Mouse (Mus musculus): ENCODE results near the gene Nup62cl.

Gene Nup62cl

DNA sequence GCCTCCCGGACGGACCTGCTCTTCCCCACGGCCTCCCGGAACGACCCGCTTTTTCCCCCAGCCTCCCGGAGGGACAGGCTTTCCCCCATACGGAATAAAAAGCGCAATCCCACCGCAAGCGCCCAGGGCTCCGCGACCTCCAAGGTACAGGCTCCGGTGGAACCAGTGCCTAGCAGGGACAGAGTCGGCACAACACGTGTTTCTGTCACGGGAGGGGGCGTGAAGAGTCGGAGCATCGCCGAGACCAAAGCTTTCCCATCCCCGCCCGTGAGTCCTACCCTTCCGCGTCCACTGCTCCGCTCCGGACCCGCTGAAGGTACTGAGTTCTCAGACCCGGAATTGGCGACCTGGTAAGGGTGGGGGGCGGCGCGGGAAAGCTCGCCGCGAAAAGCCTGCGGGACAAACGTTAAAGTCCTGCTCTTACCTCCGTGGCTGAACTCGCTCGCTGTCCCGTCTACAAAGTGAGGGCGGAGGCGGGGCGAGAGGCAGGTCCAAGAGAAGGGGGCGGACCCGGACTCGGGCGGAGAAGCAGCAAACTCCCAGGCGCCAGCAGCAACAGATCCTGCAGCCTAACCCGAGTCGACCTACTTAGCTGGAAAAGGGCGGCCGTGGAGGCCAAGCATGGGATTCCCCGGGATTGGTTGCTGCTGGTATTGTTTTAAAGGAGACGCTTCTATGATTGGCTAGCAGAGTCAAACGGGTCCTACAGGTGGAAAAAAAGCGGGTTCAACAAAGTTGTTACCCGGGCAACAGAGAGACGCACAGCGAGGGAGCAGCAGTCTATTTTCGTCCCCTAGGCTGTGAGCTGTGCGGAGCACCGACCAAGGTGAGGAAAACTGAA is at the start of gene Nup62cl, which contains the start of gene Pih1h3b:
Gene Nup62cl (minus strand): TSS at position 578 of the 841 bp plus-strand sequence.
Gene Pih1h3b (plus strand): TSS at position 745 of the 841 bp plus-strand sequence.
- DNase-seq (ENCODE audit: low spot score in 2 of 2) = peak in 1 of 2 experiments; percentile 10

- DNase-seq (ENCODE audit: low spot score in 2 of 2) = no peak
Observed at GRCm38 (mm10) chrX:140094066-140094465, 31.6 kb upstream of the Nup62cl start.

GRCm38 (mm10) chrX:140082535-140082934 is 20.0 kb upstream of the Nup62cl start:
- DNase-seq (ENCODE audit: low spot score in 2 of 2) = no peak

DNA sequence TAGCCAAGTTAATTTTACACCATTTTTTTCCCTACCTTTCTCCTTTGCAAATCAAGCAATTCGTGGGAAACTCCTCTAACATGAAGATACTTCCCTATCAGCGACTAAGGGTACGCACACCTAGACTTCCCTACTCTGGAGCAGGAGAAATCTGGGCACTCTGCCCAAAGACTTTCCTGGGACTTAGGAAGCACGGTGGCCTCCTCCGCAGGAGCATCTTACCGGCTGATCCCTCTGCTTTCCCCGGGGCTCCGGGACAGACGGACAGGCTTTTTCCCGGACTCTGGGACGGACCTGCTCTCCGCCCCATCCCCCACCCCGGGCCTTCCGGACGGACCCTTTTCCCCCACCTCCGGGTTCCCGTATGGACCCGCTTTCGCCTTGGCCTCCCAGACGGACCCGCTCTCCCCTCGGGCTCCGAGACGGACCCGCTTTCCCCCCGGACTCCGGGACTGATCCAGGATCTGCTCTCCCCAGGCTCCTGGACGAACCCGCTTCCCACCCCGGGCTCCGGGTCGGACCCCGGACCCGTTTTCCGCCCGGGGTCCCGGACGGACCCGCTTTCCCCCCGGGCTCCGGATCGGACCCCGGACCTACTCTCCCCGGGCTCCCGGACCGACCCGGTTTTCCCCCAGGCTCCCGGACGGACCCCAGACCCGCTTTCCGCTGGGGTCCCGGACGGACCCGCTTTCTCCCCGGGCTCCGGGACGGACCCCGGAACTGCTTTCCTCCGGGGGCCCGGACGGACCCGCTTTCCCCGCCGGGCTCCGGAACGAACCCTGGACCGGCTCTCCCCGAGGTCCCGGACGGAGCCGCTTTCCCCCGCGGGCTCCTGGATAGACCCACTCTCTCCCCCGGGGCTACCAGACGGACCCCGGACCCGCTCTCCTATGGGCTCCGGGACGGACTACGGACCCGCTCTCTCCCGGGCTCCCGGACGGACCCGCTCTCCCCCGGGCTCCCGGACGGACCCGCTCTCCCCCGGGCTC is 1.3 kb downstream of the Nup62cl start:
- no peak for DNase-seq (ENCODE audit: low spot score in 2 of 2)

DNA sequence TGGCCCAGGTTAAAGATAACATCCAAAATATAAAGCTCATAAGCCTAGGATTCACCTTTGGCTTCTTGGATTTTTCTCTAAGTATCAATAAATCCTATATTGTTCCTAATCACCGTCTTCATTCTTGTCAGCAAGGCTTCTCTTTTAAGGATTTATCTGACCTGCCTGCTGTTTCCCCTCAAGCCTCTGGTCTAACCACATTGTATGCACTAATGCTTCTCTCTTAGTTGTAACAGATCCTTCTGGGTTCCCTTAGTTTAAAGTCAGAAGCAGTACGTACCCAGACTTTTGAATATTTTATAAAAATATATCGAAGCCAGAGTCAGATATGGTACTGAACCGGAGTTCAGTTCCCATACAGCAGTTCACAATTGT is 63.8 kb downstream of the Nup62cl start:
- DNase-seq (ENCODE audit: low spot score in 2 of 2) = no peak

- DNase-seq (ENCODE audit: low spot score in 2 of 2) = peak in 1 of 2 experiments; percentile 13
Observed at GRCm38 (mm10) chrX:139997740-139998690, 64.5 kb downstream of the Nup62cl start, which contains the start of gene Rbm41. Gene Rbm41, minus strand, starts transcription at chrX:139998595.

GRCm38 (mm10) chrX:139982115-139982514 is 80.4 kb downstream of the Nup62cl start:
- DNase-seq (ENCODE audit: low spot score in 2 of 2) = no peak
